Mouse (Mus musculus): ENCODE data around the gene Teddm2.
"Not testable (repeated sequence)": the region's sequence is repeated elsewhere in the genome, so short reads cannot be mapped to it uniquely, and the experiment has no call there.

Gene Teddm2

DNA sequence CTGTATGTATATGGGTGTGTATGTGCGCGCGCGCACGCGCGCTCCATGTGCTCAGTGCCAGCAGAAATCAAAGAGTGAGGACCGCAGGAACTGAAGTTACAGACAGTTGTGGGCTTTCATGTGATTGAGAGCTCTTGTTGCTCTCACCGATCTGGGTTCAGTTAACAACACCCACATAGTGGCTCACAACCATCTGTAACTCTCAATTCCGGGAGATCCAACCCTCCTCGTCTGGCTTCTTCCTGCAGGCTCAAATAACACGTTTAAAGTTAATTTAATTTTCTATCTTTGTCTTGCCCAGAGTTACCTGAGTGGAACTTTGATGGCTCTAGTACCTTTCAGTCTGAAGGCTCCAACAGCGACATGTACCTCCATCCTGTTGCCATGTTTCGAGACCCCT, 4.2 kb upstream of the Teddm2 start:
- DNase-seq (ENCODE audit: low read depth, low spot score) = no peak

DNA sequence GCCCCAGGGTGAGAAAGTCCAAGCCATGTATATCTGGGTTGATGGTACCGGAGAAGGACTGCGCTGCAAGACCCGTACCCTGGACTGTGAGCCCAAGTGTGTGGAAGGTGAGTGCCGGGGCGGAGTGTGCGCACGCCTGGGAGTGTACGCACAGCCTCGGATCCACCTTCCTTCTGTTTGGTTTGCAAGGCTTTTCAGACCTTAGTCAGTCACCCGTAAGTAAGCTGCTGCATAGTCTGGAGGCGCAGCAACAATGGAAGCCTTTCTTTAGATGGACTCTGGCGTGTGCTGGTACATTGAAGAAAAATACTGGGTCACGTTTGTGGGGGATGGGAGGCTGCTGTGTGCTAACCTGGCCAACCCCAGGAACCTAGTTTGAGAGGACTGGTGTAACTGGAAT, 3.0 kb upstream of the Teddm2 start:
- DNase-seq (ENCODE audit: low read depth, low spot score) = no peak

DNA sequence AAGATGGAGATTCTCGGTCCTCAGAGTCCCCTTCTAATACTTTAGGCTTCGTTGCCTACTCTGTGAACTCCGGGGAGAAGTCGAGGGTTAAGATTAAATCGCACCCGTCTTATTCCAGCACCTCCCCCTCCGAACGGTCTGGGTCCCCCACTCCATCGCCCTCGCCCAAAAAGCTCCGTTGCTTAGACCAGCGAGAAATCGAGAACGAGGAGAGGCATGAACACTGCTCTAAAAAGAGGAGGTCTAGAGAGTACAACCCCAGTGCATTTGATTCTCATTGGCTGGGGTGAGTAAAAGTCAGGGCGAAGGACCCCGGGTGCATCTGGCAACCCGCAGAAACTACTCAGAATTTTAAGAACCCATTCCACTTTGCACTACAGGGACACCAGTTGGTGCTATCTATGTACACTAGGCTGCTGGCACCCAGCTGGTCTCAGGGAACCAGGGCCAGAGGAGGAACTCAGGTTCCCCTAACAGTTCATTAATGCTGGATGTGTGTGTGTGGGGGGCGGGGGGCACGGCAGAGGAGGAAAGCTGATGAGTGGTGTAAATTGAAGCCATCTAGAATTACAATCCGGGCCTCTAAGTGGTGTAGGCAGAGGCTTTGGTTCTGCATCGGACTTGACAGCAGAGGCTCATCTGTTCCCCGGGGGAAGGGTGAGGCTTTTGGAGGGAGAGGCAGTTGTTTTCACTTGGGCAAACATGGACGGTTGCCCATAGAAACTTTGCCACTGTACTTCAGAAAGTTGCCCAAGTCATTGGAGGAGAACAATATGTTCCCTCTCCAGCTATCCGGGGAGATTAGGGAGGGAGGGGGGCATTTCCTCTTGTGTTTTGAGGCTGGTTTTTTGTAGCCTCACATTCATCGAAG, 1.1 kb upstream of the Teddm2 start:
- DNase-seq (ENCODE audit: low read depth, low spot score) = no peak

DNA sequence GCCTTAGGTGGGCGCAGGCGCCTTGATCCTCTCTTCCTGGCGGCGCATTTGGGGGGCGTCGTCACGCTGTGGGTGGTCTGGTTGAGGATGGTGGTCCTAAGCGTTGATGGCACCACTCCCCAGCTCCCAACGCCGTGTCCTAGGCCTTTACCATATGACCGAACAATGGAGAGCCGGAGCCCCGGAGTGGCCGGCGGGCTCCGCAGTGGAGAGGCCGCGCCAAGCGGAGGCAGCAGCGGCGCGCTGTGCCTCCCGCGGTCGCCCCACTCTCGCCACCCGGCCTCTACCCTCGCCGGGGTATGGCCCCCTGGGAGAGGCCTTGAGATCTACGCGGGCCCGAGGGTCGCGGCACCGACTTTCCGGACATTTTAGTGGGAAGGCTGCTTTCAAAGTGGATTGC, 353 bp upstream of the Teddm2 start:
- peak; percentile 11 for DNase-seq (ENCODE audit: low read depth, low spot score)

DNA sequence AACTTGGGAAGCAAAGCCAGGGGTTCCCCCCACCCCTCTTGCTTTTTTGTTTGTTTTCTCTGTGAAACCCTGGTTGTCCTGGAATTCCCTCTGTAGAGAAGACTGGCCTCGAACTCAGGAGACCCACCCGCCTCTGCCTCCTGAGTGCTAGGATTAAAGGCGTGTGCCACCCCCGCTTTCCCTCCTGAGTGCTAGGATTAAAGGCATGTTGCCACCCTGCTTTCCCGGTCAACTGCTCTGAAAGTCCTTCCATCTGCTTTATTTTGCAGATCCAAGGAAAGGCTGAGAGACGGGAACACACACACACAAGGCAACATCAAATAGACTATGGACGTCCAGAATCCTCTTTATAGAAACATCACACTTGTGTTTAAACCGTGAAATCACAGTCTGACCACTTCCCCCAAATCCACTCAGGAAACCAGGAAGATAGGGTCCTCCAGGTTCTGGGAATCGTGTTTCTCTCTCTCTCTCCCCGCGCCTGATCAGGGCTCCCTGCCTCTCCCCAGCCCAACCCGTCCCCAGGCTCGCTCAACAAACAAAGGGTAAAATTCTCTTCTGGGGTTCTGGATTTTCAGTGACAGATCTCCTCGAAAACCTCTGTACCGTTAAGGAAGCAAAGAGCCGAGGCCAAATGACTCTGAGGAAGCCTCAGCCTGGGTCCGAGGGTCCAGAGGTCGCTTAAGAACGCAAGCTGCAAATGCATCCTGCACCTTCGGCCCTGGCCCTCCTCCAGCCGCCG, 868 bp downstream of the Teddm2 start:
- DNase-seq (ENCODE audit: low read depth, low spot score) = no peak

DNA sequence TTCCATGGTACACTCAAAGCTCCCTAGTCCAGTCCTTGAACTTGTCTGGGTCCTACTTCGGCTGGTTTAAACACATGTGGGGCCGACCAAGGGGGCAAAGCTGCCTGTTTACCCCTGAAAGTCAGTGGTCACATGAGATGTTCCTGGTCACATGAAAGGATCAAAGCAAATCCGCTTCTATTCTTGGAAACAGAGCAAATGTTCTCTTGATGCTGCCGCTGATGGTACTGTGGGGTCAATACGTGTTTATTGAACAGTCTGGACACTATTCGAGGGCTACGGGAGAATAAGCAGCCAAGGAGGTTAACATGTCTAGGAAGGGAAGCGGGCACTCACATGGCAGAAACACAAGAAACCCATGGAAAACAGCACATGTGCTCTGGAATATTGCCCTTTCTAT, 2.8 kb downstream of the Teddm2 start:
- no peak for DNase-seq (ENCODE audit: low read depth, low spot score)

DNA sequence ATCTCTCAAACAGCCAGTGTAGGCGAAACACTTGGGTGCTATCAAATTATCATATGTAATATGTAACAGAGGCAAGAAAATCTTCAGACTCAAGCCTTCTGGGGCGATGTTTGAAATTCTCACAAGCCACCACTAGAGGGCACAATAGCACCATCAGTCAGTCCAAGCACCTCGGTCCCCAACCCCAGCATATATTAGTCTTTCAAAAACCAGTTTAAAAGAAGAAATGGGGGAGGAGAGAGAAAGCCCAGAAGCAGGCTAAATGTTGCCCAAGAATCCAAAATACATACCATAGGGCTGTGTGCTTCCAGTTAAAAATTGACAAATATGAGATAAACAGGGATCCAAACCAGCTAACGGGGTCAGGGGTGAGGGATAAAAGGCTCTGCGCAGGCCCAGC, 5.0 kb downstream of the Teddm2 start:
- peak; percentile 18 for DNase-seq (ENCODE audit: low read depth, low spot score)

DNA sequence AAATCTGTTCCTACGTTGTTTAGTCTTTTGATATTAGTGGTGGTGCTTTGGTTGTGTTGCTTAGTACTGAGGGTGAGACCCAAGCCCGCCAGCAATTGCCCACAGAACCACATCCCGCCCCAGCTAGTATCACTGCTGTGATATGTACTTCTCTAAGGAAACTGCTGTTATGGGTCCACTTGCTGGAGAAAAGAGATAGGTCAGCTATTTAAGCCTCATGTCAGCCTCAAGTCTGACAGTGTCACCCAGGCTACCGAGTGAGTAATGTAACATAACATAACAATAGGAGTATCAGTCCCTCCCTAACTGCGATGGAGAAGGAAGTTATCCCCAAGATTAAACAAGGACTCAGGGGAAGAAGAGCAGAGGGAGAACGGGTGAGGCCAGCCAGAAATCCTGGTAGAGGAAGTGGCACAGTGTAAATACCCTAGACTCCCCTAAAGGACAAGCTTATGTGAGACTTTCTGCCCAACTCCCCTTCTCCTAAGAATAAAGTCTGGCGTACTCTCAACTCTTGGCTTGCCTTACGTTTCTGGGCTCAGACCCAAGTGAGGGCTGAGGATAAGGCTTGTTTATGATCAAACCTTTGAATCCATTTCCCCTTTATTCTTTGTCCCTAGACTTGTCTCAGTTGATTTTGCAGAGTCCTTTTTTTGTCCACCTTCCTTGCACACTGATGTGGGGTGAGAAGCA, 5.7 kb downstream of the Teddm2 start:
- DNase-seq (ENCODE audit: low read depth, low spot score) = no peak

DNA sequence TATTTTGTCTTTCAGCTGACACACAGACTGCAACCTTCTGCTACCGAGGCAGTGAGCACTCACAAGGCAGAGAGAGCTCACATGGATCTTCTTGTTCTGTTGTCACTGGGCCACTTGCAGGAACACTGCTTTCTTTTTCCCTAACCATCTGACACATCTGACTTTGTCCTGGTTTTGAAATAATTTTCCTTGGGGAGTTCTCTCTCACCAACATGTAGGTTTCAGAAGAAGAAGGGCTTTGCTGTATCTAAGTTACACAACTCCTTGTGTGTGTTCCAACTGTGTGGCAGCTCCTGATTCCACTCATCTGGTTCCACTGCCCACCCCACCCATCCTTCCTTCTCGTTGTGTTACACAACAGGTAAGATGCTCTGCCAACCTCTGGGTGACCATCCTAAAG, 6.3 kb downstream of the Teddm2 start:
- DNase-seq (ENCODE audit: low read depth, low spot score) = no peak

DNA sequence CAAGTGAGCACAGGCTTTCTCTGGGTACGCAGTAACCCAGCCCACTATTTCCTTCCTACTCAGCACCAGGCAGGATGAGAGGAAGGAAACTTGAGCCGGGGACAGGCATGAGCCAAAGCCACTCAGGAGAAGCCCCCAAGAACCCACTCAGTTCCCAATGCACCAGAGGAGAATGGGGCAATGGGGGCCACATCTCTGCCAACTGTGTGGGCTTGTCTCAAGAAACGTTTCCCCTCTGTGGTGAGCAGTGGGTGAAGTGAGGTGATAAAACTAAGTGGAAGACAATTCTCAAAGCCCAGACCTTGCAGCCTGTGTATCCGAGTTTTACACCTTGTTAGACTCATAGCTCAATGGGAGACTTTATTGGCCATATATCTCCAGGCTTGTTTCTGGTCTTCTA, 8.6 kb downstream of the Teddm2 start, which contains the start of gene Teddm1a:
TSS of gene Teddm1a (plus strand) at position 301 of the 400 bp plus-strand sequence.
- DNase-seq (ENCODE audit: low read depth, low spot score) = no peak

DNA sequence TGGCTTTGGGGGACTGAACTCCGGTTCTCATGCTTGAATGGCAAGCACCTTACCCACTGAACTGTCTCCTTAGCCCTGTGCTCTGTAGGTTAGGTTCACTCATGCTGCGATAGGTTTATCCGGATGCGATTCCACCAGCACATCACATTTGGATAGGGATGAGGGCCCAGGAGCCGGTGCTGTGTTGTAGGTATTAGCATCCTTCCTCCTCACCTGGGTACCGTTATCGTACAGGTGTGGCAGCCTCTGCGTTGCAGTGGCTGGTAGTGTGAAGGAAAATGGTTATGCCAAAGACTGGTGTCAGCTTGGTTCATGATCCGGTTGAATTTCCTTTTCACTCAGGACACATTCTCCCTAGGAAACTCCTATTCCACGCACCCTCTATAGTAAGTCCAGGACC, 9.9 kb downstream of the Teddm2 start:
- no peak for DNase-seq (ENCODE audit: low read depth, low spot score)

DNA sequence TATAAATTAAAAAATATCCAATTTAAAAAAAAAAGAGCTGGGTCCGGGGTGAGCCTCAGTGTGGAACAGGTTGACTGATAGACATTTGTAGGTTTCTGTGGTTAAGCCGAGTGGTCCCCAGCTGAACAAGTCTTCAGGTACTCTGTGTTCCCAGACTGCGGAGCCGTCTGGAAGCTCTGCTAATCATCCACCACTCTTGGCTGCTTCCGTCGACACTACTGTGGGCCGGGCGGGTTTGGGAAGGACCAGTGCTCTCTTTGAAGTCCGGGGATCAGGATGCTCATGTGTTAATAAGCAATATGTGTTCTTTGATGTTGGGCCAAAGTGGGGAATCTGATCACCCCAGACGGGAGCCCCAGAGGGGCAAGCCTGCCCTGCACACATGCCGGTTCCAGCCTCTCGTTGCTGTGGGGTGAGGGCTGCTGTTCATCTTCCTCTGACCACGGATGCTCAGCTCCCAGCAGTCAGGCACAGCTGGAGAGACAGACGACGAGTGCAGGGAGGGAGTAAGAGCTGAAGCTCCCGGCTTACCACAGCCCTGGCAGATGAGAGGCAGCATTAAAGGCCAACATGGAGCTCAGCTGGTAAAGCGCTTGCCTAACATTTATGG, 13.9 kb downstream of the Teddm2 start:
- no peak for DNase-seq (ENCODE audit: low read depth, low spot score)

DNA sequence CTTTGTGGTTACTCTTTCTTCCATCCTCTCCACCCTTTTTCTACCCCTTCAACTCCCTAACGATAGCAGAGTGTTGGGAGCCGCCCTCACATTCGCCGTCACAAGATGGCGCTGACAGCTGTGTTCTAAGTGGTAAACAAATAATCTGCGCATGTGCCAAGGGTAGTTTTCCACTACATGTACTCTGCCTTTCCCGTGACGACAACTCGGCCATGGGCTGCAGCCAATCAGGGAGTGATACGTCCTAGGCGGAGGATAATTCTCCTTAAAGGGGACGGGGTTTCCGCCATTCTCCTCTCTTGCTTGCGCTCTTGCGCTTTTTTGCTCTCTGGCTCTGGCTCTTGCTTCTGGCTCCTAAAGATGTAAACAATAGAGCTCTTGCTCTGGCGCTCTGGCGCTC, 19.6 kb downstream of the Teddm2 start:
- not testable (repeated sequence) for DNase-seq (ENCODE audit: low read depth, low spot score)

DNA sequence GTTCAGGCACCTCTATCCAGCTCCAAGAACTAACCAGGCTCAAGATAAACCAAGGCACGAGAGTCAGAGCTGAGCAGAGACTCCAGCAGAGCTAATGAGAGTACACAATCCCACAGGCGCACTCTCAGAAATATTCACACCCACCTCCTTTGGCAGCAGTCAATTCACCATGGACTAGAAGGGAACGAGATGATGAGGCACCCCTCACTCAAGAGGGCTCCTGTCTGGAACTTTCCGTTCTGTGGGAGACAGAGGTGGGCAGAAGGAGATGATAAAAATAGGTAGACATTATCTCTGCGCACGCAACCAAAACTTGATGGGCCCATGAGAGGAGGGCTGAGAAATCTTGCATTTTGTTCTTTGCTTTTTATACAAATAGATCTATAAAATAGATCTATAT, 26.0 kb downstream of the Teddm2 start, which contains the start of gene Teddm1b:
TSS of gene Teddm1b (plus strand) at position 301 of the 400 bp plus-strand sequence.
- no peak for DNase-seq (ENCODE audit: low read depth, low spot score)

DNA sequence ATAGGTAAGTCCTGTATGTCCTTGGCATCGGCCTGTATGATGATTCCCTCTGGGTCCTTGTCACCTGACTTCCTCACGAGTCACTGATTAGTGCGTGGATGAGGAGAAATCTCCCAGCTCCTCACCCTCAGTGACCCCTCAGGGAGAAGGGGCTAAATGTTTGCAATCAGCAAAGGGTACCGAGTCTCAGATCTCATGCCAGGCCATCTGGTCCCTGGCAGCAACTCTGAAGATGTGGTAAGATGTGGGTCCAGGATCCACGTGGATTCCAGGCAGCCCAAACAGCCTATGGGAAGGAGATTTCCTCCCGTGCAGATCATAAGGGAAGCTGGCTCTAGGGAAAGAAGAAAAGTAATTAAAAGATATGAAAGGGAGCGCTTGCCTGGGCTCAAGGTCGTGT, 44.1 kb downstream of the Teddm2 start:
- no peak for DNase-seq (ENCODE audit: low read depth, low spot score)

DNA sequence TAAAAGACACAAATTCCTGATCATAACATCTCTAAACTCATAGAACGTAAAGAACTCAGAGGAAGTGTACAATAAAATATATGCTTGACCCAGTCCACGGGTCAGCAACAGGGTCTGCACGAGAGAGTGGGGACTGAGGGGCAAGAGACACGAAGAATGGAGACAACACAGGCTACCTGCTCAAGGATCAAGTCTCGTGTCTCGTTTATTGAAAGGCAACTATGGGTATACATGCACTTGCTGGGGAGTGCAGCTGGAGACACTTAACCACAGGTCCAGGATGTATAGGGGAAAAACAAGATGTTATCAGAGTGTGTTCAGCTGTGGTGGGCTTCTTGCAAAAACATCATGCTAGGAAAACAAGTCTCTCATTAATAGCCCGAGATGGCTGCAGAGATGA, 47.3 kb downstream of the Teddm2 start:
- DNase-seq (ENCODE audit: low read depth, low spot score) = not testable (repeated sequence)

DNA sequence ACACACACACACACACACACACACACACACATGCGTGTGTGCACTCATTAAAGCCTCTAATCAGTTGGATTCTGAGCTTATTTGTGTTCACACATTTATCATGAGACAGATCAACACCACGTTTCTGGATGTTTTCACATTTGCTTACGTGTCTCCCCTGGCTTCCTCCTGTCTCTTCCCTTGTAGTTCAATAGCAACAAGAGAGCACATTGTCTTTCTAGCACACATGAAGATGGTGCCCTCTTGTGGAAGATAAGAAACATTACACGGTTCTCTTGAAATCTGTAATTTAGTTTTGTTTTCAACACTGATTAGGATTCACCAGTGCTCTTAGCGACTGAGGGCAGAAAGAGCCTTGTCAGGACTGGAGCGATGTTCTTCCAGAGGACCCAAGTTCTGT, 53.2 kb downstream of the Teddm2 start:
- DNase-seq (ENCODE audit: low read depth, low spot score) = no peak

DNA sequence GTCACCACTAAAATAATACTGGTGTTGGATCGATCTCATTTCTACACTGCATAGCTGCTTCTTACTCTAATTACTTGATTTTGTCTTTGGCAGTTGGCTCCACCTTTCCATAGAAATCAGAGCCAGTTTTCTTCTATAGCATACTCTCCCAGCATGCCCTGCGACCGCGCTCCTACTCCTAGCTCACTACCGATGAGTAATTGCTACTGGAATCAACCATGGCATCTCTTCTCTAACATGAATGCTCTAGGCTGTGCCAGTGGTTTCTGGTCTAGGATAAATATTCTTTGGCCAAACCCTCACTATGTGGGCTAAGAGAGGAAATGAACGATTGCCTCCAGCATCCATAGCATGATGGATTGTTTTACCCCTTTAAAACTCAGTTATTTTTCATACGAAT, 53.6 kb downstream of the Teddm2 start:
- DNase-seq (ENCODE audit: low read depth, low spot score) = no peak

DNA sequence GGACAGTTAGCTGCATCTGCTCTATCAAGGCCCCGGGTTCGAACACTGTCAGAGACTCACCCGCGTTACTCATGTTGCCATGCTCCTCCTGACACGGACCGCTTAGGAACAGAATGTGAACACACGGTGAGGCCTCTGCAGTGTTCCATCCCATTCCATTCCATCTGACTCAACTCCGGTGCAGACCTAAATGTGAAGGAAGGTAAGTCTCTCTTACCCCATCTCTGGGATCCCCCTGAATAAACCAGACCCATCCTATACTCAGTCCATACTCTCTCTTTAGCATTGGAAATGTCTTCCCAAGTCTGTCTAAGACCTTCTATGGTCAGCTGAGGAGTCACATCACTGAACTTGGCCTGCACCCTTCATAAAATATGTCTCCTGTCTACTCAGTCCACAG, 56.0 kb downstream of the Teddm2 start, which contains the start of gene Rgsl1:
TSS of gene Rgsl1 (minus strand) at position 101 of the 400 bp plus-strand sequence.
- no peak for DNase-seq (ENCODE audit: low read depth, low spot score)

DNA sequence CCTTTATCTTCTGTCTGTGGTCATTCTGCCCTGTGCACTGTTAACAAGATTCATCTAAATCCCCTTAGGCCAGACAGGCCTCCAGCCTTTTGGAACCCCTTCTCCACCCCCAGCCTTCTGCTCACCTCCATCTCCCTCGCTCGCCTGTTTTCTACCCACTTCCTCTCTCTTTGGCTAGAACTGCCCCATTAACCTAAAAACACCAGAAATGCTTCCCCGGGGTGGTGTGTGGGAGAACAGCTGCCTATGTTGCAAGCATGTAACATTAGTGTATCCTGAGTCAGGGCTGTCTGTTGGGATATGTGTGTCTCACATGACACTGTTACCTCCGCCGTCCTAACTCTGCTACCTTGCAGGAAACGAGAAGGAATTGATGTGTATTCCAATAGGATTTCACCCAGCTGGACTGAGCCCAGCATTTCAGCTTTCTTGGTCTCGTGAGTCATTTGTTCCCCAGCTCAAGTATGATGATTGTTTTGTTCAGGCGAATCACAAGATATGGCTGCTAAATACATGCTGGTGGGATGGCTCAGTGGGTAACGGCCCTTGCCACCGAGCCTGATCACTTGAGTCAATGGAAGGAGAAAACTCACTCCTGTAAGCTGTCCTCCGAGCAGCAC, 57.8 kb downstream of the Teddm2 start:
- DNase-seq (ENCODE audit: low read depth, low spot score) = no peak

DNA sequence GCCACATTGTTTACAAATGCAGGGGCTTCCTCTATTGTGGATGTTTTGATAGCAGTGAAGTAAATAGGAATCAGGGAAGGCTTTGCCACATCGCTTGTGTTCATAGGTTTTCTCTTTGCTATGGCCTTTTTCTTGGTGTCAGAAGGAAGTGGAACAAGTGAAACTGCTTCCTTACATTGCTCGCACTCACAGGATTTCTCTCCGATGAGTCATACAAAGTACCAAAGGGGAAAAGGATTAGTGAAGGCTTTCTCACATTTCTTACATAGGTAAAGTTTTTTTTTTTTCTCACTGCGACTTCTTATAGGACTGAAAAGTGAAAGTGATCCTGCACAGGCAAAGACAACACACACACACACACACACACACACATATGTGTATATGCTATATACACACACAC, 64.0 kb downstream of the Teddm2 start:
- DNase-seq (ENCODE audit: low read depth, low spot score) = no peak
